Mouse (Mus musculus) forelimb bud, embryonic 11.5 days (tissue): ENCODE measurements around the gene Jmjd6.

Experiments
- DNase-seq: peaks from one replicate; pipeline ENCODE4 v3.0.0-alpha.2; 2012; ENCODE audit warnings: low read depth, low spot score

Gene Jmjd6

DNA sequence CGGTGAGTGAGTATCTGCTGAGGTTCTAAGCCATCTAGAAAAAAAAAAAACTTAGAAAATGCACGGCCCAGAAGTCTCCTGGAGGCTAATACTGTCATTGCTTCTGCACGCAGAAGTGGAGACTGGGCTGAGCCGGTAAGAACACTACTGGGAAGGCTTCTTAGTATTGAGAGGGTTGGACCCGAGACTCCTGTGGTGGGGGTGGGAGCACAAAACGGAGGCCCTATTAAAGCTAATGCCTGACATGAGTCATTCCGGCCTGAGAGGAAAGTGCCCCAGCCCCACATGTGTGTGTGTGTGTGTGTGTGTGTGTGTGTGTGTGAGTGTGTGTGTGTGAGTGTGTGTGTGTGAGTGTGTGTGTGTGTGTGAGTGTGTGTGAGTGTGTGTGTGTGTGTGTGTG, 36.1 kb downstream of the Jmjd6 start:
- no peak for DNase-seq

DNA sequence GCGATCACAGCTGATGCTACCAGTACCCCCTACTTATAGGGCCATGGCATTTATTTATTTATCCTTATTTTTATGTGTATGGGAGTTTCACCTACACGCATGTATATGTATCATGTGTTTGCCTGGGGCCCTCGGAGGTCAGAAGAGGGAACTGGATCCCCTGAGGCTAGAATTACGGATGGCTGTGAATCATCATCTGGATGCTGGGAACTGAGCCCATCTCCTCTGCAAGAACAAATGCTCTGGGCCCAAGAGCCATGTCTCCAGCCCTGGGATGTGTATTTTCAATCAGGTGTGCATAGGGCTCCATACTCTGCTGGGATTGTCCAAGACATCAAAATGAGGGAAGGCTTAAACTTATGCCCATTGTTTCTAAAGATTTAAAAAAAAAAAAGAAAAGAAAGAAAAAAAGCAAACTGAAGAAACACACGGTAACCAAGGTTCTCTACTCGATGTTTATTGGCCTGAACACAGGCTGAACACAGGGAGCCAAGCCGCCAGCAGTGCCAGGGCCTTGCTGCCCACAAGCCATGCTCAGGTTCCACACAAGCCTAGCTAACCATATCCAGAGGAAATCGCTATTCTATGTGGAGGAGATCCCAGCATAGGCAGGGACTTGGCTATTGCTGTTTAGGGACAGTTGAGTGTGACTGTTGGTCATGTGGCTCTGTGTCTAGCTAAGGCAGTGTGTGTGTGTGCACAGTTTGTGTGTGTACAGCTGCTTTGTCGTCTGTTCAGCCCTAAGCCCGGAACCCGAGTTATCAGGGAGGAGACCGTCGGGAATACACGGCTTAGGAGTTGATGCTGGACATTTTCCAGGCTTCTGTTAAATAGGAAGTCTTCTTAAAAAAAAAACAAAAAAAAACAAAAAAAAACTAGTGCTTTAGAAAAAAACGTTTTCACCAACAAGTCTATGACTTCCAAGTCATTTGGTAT, 36.8 kb downstream of the Jmjd6 start:
- DNase-seq: no peak

DNA sequence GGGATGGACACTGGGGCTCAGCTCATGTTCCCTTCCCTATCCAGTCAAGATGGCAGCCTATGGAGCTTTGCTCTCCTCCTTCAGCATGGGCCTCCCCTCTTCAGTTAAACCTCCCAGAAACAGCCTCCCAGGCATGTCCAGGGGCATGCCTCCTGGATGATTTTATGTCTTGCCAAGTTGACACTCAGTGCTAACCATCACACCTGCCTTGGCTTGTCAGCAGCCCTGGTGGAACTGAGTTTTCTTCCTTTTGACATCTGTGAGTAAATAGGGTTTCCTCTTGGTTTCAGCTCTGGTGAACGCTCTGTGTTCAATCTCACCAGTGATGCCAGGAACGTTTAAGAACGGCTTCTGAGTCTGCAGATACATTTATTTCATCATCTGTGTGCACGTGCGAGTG, 40.5 kb downstream of the Jmjd6 start:
- DNase-seq: no peak

DNA sequence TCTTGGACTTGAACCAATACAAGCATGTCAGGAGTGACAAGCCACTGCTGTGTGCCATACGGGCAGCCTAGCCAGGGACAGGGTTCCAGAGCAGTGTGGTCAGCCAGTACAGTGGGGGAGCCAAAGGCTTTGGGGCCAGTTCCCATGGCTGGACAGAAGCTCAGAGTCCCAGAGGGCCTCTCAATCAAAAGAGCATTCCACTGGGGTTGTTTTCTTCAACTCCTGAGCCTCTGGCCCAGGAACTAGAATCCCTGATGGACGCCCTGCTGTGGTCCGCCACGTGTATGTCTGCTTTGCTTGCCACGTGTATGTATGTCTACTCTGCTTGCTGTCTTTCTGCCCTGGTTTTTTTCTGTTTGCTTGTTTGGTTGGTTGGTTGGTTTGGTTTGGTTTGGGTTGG, 42.1 kb downstream of the Jmjd6 start:
- DNase-seq: no peak

DNA sequence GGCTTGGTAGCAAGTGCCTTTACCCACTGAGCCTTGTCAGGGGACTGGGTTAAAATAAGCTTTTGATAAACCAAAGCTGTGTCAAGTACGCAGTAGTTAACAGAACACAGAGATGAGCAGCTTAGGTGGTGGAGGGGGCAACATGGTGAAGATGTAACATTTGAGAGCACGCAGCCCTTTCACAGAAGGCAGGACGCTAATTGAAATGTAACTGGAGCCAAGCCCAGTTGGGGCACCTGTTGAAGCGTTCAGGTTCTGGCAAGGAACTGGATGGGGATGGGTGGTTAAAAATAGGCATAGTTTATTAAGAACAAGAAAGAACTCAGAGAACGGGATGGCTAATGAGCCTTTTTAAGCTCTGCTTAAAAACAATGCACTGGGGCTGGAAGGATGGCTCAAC, 43.9 kb downstream of the Jmjd6 start:
- DNase-seq: no peak
